Mouse (Mus musculus): ENCODE results near the gene Col5a1. TPM values are rescaled to one million over a fixed set of nuclear protein-coding genes. Genes with fewer than 3 reads are reported as not detected.

Gene Col5a1
- total RNA-seq, 1 experiment from 2014 or later, result 76.7 TPM

DNA sequence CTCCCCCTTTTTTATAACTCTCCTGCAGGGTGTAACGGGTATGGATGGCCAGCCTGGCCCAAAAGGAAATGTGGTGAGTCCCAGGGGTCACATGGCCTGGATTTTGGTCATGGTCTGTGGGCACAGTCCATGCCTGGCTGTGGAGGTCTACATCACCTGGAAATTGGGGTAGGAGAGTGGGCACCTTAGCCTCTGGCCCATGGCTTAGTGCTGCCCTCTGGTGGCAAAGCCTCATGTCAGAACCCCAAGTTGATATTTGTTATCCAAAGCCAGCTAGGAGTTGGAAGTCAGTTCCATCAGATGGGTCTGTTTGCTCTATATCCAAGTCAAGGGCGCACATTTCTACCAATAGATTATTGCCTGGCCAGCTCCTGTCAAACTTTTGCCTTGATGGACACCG lies 87.6 kb downstream of the Col5a1 start:
- DNase-seq, result peak; percentile 76

DNA sequence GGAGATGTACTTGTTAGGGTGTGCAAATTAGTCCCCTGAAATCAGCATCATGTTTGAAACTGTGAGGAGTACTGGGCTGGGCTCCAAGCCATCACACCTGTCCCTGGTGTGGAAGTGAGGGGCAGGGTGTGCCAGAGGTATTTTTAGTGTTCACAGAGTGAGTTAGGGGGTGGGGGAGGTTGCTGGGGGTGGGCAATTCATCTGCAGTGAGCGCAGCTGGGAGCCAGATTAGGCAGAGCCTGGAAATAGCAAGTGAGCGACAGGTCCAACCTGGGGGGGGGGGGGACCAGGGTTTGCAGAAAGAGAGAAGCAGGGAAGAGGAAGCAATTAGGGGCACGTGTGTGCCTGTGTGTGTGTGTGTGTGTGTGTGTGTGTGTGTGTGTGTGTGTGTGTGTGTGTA lies 89.6 kb downstream of the Col5a1 start:
- DNase-seq, result no peak

GRCm38 (mm10) chr2:27976512-27976911 lies 90.3 kb downstream of the Col5a1 start:
- DNase-seq, result no peak

- DNase-seq, result no peak
Observed at GRCm38 (mm10) chr2:27981066-27981465, 94.8 kb downstream of the Col5a1 start.

DNA sequence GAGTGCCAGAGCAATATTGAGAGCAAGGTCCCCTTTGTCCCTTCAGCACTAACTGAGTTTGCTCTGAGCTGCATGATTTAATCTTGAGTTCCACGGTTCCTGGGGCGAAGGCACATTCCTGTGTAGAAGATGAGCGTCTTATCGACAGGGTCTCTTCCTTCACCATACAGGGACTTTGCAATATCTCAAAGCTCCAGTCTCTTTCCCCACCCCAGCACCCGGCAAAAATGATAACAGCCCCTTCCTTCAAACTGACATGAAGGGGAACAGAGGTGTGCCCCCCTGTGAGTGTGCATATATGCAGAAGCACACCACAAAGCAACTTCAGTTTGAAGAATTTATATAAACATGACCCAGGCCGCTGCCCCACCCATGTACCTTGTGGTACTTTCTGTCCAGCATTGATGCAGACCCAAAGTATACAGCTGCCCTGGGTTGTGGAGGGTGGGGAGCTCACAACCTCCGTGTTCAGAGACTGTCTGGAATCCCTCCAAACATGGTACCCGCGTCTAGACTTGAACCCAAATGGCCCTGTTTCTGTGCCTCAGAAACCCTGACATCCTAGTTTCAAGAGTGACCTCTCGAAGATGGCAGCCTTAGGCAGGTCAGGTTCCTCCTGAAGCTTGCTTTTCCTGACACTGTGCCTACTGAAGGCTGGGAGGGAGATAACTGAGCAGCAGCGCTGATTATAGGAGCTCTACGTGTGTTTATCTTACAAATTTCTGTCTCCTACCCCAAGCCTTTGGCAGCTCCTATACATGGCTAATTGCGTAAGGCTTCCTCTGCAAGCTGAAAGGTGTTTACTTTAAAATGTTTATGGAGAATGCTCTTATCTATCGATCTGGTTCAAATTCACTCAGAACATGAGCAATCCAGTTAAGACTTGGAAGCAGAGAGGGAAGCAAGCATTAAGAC lies 95.7 kb downstream of the Col5a1 start:
- no peak for DNase-seq

GRCm38 (mm10) chr2:27983093-27983492 lies 96.9 kb downstream of the Col5a1 start:
- no peak for DNase-seq

DNA sequence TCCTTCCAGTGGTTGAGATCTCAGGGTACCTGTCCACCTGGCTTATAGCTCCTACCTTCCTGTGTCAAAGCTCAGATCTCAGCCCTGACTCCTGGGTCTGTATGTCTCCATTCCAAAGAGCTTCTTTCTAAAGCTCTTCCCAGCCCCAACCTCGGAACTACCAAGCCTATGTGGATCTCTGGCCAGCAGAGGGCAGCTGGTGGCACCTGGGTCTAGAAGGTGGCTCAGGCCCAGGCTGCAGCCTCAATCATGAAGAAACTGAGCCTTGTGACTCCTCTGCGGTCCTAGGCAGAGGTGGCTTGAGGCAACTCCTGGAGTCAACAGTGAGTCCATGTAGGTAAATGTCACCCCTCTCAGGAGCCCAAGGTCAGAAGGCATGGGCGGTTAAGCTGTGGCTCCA lies 97.7 kb downstream of the Col5a1 start:
- DNase-seq, result peak; percentile 66

- DNase-seq, result no peak
Observed at GRCm38 (mm10) chr2:27986751-27987150, 100.5 kb downstream of the Col5a1 start.

- no peak for DNase-seq
Observed at GRCm38 (mm10) chr2:27990430-27991211, 104.4 kb downstream of the Col5a1 start.

GRCm38 (mm10) chr2:27993416-27993815 lies 107.2 kb downstream of the Col5a1 start:
- DNase-seq, result no peak

- DNase-seq, result no peak
Observed at GRCm38 (mm10) chr2:27999996-28000583, 113.9 kb downstream of the Col5a1 start.

GRCm38 (mm10) chr2:28000660-28001059 lies 114.4 kb downstream of the Col5a1 start:
- no peak for DNase-seq

GRCm38 (mm10) chr2:28001206-28001605 lies 115.0 kb downstream of the Col5a1 start:
- no peak for DNase-seq

- DNase-seq, result no peak
Observed at GRCm38 (mm10) chr2:28005187-28005586, 119.0 kb downstream of the Col5a1 start.

DNA sequence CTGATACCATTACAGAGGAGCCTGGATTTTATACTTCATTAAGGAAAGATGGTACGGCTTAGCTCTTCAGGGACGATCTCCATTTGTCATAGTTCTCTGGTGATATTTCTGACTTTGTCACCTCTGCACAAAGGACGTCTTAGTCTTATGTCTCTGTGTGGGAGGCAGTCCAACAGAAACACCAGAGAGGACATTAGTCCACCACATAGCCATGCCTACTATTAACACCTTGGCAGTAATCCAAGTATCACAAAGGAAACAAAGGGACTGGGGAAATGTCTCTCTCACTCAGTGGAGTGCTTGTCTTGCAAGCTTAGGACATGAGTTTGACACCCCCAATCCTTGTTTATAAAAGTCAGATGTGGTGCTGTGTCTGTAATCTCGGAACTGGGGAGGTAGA lies 122.0 kb downstream of the Col5a1 start:
- no peak for DNase-seq

DNA sequence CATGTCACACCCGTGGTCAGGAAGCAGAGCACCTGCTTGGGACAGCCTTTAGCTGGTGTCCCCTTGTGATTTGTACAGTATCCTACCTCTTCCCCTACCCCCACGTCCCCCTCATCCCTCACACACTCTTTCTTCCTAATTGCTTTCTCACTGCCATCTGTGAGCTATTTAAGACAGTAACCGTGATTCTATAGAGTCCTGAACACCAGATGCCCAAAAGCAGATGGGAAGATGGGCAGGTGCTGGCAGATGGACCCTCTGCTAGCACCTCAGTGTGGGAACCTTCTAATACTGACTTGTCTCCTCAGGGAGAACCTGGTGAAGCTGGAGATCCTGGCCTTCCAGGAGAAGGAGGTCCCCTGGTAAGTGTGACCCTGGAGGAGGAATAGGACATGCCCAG lies 126.1 kb downstream of the Col5a1 start:
- DNase-seq, result no peak

- DNase-seq, result no peak
Observed at GRCm38 (mm10) chr2:28014778-28015177, 128.6 kb downstream of the Col5a1 start.

DNA sequence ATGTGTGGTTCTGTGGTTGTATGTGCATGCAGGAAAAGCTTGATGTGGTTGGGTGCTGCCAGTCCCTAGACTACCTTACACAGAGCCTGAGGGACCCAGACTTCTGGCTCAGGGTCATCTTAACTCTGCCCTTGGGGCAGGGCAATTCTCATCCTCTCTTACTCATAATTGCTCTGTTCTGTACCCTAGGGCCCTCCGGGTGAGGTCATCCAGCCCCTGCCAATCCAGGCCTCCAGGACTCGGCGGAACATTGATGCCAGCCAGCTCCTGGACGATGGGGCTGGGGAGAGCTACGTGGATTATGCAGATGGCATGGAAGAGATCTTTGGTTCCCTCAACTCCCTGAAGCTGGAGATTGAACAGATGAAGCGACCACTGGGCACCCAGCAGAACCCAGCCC lies 138.2 kb downstream of the Col5a1 start:
- peak; percentile 63 for DNase-seq

DNA sequence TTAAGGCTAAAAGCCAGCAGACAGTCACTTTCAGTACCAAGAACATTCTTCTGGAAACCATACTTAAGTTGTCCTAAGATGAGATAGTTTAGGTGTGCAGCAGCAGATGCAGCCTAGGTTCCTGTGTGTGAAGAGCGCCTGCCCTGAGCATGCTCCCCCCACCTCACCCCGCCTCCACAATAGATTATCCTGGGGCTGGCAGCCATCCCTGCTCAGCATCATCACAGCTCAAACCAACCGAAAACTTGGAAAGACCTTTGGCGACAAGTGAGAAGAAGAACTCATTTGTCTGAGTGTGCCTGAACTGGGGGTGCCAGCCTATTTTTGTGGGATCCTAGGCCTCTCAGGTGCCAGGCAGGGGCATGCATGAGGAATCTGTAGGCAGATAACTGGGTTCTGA lies 139.6 kb downstream of the Col5a1 start:
- no peak for DNase-seq

GRCm38 (mm10) chr2:28031860-28032259 lies 145.6 kb downstream of the Col5a1 start:
- DNase-seq, result peak; percentile 26

DNA sequence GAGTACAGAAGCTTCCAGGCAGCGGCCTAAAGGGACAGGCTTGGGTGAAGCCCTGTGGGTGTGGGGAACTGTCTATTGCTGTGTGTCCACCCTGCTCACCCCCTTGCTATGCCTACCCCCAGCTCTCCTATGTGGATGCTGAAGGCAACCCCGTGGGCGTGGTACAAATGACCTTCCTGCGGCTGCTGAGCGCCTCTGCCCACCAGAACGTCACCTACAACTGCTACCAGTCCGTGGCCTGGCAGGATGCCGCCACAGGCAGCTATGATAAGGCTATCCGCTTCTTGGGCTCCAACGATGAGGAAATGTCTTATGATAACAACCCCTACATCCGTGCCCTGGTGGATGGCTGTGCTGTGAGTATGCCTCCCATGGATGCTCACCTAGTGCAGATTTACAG lies 146.2 kb downstream of the Col5a1 start:
- no peak for DNase-seq

GRCm38 (mm10) chr2:28034011-28034710 lies 147.9 kb downstream of the Col5a1 start:
- peak; percentile 65 for DNase-seq

Measured in adrenal gland, postnatal 14 days (tissue).